Mouse (Mus musculus): ENCODE measurements around the gene Pde4a. TPM values are rescaled to one million over a fixed set of nuclear protein-coding genes. Genes with fewer than 3 reads are reported as not detected.
"Not testable (repeated sequence)": the region's sequence is repeated elsewhere in the genome, so short reads cannot be mapped to it uniquely, and the experiment has no call there.

Pde4a gene
- polyA plus RNA-seq, 1 experiment, result 77.0 TPM

DNA sequence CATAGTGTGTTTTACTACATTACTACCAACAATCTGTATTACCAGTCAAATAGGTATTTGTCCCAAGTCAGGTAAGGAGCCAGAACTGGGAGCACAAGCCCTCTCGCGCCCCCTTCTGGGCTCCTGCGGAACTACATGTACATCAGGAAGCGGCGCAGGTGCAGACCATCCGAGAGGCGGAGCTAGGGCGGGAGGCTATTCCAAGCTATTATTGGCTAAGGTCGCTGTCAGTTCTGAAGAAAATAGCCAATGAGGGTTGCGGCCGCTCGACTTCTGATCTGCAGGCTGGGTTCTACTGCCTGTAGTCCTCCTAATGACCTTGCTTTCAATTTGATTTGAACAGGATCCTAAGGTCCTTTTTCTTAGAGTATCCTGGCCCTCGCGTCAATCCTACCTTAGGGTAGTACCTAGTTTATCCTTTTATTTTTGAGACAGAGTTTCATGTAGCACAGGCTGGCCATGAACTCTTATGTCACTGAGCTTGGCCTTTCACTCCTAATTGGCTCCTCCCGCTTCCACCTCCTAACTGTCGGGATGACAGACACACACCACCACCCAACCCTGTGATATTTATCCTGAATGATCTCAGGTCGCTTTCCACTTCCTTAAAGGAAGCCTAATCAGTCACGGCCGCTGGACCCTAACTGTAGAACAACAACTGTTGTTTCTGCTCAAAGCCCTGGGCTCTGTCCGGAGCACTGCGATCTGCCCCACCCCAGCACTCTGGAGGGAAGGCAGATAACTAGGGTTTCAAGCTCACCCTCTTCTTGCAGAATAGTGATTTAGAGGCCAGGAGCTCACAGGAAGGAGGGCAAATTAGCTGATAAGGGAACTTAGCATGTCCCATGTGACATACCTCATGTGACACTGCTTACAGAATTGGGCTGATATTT, 55.2 kb downstream of the Pde4a start:
- H3K4me3 ChIP-seq (ENCODE audit: insufficient read depth, low read length), result peak overlapping the region; percentile 5; the same call in 1 of the 2 replicates
- peak; percentile 49; the same call in 1 of the 2 replicates for TF ChIP-seq POLR2A (IDR thresholded peaks at IDR 0.05; ENCODE audit: extremely low read depth, insufficient read depth, low read length)
- peak; percentile 76 for TF ChIP-seq CTCF (IDR thresholded peaks at IDR 0.05; ENCODE audit: extremely low read depth, insufficient read depth, low read length)
- peak overlapping the region; percentile 9; the same call in 1 of the 2 replicates for H3K27ac ChIP-seq (ENCODE audit: insufficient read depth, low read length)
- peaks cover 5% of the 10 kb centered on the region for H3K4me1 ChIP-seq (ENCODE audit: control insufficient read depth, insufficient read depth, low read length)

- Histone ChIP-seq H3K4me3 (ENCODE audit: insufficient read depth, low read length) (no peak overlapping the region), H3K27ac (ENCODE audit: insufficient read depth, low read length) (no peak overlapping the region), H3K4me1 (ENCODE audit: control insufficient read depth, insufficient read depth, low read length) (peaks cover 5% of the 10 kb centered on the region)
- no peak for TF ChIP-seq POLR2A (IDR thresholded peaks at IDR 0.05; ENCODE audit: extremely low read depth, insufficient read depth, low read length)
- TF ChIP-seq CTCF (IDR thresholded peaks at IDR 0.05; ENCODE audit: extremely low read depth, insufficient read depth, low read length), result peak; percentile 40; the same call in 1 of the 2 replicates
Observed at GRCm38 (mm10) chr9:21221383-21221929, 55.9 kb downstream of the Pde4a start.

GRCm38 (mm10) chr9:21223490-21223889, 58.0 kb downstream of the Pde4a start:
- not testable (repeated sequence) for H3K27ac ChIP-seq (ENCODE audit: insufficient read depth, low read length); H3K4me3 ChIP-seq (ENCODE audit: insufficient read depth, low read length); H3K4me1 ChIP-seq (ENCODE audit: control insufficient read depth, insufficient read depth, low read length)

- TF ChIP-seq POLR2A (IDR thresholded peaks at IDR 0.05; ENCODE audit: extremely low read depth, insufficient read depth, low read length) (no peak), CTCF (IDR thresholded peaks at IDR 0.05; ENCODE audit: extremely low read depth, insufficient read depth, low read length) (no peak)
- H3K4me1 ChIP-seq (ENCODE audit: control insufficient read depth, insufficient read depth, low read length), result peaks cover 5% of the 10 kb centered on the region
- no peak overlapping the region for H3K4me3 ChIP-seq (ENCODE audit: insufficient read depth, low read length)
- no peak overlapping the region for H3K27ac ChIP-seq (ENCODE audit: insufficient read depth, low read length)
Observed at GRCm38 (mm10) chr9:21223906-21224305, 58.4 kb downstream of the Pde4a start.

GRCm38 (mm10) chr9:21224576-21225414, 59.3 kb downstream of the Pde4a start:
- H3K4me3 ChIP-seq (ENCODE audit: insufficient read depth, low read length), result peak overlapping the region; percentile 19
- TF ChIP-seq POLR2A (IDR thresholded peaks at IDR 0.05; ENCODE audit: extremely low read depth, insufficient read depth, low read length), result no peak
- TF ChIP-seq CTCF (IDR thresholded peaks at IDR 0.05; ENCODE audit: extremely low read depth, insufficient read depth, low read length), result no peak
- H3K4me1 ChIP-seq (ENCODE audit: control insufficient read depth, insufficient read depth, low read length), result peaks cover 5% of the 10 kb centered on the region
- H3K27ac ChIP-seq (ENCODE audit: insufficient read depth, low read length), result no peak overlapping the region

DNA sequence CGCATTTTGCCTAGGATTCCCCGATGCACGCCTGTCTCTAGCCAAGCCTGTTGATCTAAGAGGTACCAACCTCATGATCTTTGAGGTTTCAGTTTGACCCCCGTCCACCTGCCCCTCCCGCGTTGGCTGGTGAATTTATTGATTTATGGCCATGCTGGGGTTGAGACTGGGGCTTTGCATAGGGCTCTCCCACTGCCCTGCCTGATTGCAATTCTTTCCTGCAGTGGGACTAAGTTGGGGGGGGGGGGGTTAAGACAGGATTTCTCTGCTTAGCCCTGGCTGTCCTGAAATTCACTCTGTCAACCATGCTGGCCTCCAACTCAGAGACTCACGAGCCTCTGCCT, 59.9 kb downstream of the Pde4a start:
- Histone ChIP-seq H3K4me3 (ENCODE audit: insufficient read depth, low read length) (peak overlapping the region; percentile 19), H3K27ac (ENCODE audit: insufficient read depth, low read length) (no peak overlapping the region), H3K4me1 (ENCODE audit: control insufficient read depth, insufficient read depth, low read length) (peaks cover 5% of the 10 kb centered on the region)
- TF ChIP-seq CTCF (IDR thresholded peaks at IDR 0.05; ENCODE audit: extremely low read depth, insufficient read depth, low read length) (no peak), POLR2A (IDR thresholded peaks at IDR 0.05; ENCODE audit: extremely low read depth, insufficient read depth, low read length) (no peak)

GRCm38 (mm10) chr9:21227342-21227741, 61.8 kb downstream of the Pde4a start:
- peak overlapping the region; percentile 22; the same call in 1 of the 2 replicates for H3K4me3 ChIP-seq (ENCODE audit: insufficient read depth, low read length)

GRCm38 (mm10) chr9:21231551-21231950, 66.0 kb downstream of the Pde4a start:
- Histone ChIP-seq H3K27ac (ENCODE audit: insufficient read depth, low read length) (no peak overlapping the region), H3K4me1 (ENCODE audit: control insufficient read depth, insufficient read depth, low read length) (peaks cover 2% of the 10 kb centered on the region; the same call in 1 of the 2 replicates), H3K4me3 (ENCODE audit: insufficient read depth, low read length) (no peak overlapping the region)
- TF ChIP-seq CTCF (IDR thresholded peaks at IDR 0.05; ENCODE audit: extremely low read depth, insufficient read depth, low read length) (no peak), POLR2A (IDR thresholded peaks at IDR 0.05; ENCODE audit: extremely low read depth, insufficient read depth, low read length) (no peak)

More at GRCm38 (mm10) chr9:21227342-21227741, 61.8 kb downstream of the Pde4a start:
- H3K4me1 ChIP-seq (ENCODE audit: control insufficient read depth, insufficient read depth, low read length), result peaks cover 2% of the 10 kb centered on the region; the same call in 1 of the 2 replicates
- no peak overlapping the region for H3K27ac ChIP-seq (ENCODE audit: insufficient read depth, low read length)
- TF ChIP-seq POLR2A (IDR thresholded peaks at IDR 0.05; ENCODE audit: extremely low read depth, insufficient read depth, low read length) (0 out of 2 replicates have a peak, but pooled peaks have one; percentile 20), CTCF (IDR thresholded peaks at IDR 0.05; ENCODE audit: extremely low read depth, insufficient read depth, low read length) (no peak)

DNA sequence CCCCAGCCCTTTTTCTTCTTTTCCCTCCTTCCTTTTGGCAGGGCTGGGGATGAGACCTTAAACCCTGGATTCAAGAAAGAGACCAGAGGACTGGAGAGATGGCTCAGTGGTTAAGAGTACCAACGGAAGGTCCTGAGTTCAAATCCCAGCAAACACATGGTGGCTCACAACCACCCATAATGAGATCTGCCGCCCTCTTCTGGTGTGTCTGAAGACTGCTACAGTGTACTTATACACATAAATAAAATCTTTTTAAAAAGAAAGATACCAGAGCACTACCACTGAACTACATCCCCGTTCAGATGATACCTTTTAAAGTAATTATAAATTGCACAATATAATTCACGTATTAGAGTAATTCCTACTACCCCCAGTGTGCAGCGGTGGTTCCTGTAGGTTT, 67.4 kb downstream of the Pde4a start:
- TF ChIP-seq CTCF (IDR thresholded peaks at IDR 0.05; ENCODE audit: extremely low read depth, insufficient read depth, low read length) (no peak), POLR2A (IDR thresholded peaks at IDR 0.05; ENCODE audit: extremely low read depth, insufficient read depth, low read length) (no peak)
- peaks cover 3% of the 10 kb centered on the region; the same call in 1 of the 2 replicates for H3K4me1 ChIP-seq (ENCODE audit: control insufficient read depth, insufficient read depth, low read length)
- H3K27ac ChIP-seq (ENCODE audit: insufficient read depth, low read length), result no peak overlapping the region
- H3K4me3 ChIP-seq (ENCODE audit: insufficient read depth, low read length), result no peak overlapping the region
